In genomic region chr5:116809001-116809759, GRCm38 (mm10) we compare ENCODE assay signal across 10 mouse cellular contexts.
DNase-seq lines count a peak whose midpoint lies in the region; ATAC-seq and TF ChIP-seq lines count a peak whose summit lies in the region.
"Had no signal": no experiment of that assay in that cellular context is flagged by ENCODE, and none has a peak within 500 bp of the region (broad histone marks: within the 10 kb centered on the region; RNA-seq: fewer than 3 reads in every experiment).

No protein-coding gene starts in this region.

- no peak overlapping the region for H3K4me3 ChIP-seq in embryonic facial prominence, embryonic 14.5 days (ENCODE audit: low read depth, low read length)
- no peak overlapping the region for H3K4me3 ChIP-seq in hindbrain, postnatal 0 days (ENCODE audit: low read length)
- H3K4me3 ChIP-seq in midbrain, embryonic 15.5 days = no peak overlapping the region
- no peak overlapping the region for H3K4me3 ChIP-seq in liver, embryonic 11.5 days (ENCODE audit: low read depth, low read length)
- H3K4me3 ChIP-seq: erythroblast, embryonic 14.5 days had no signal

- TF ChIP-seq CTCF in hindbrain, postnatal 0 days (IDR thresholded peaks at IDR 0.05; ENCODE audit: low read depth) = no peak; the same call in 1 of the 2 replicates

- H3K9me3 ChIP-seq in embryonic facial prominence, embryonic 14.5 days (ENCODE audit: control insufficient read depth, low read length) = no peaks in the 10 kb centered on the region
- no peaks in the 10 kb centered on the region for H3K9me3 ChIP-seq in hindbrain, postnatal 0 days (ENCODE audit: low read length)
- no peaks in the 10 kb centered on the region for H3K9me3 ChIP-seq in midbrain, embryonic 15.5 days
- no peaks in the 10 kb centered on the region for H3K9me3 ChIP-seq in liver, embryonic 11.5 days (ENCODE audit: control insufficient read depth, low read length)

- no peak overlapping the region for H3K27ac ChIP-seq in embryonic facial prominence, embryonic 14.5 days (replicated peaks; ENCODE audit: low read depth, low read length)
- peak overlapping the region; percentile 71 for H3K27ac ChIP-seq in hindbrain, postnatal 0 days
- H3K27ac ChIP-seq in midbrain, embryonic 15.5 days = peak overlapping the region; percentile 86
- no peak overlapping the region for H3K27ac ChIP-seq in liver, embryonic 11.5 days (ENCODE audit: low read depth, low read length)
- H3K27ac ChIP-seq: liver, embryonic 14.5 days had no signal

- ATAC-seq in embryonic facial prominence, embryonic 14.5 days (ENCODE audit: low read depth) = no peak; the same call in 1 of the 2 replicates
- ATAC-seq in hindbrain, postnatal 0 days = peak; percentile 87
- ATAC-seq in midbrain, embryonic 15.5 days (replicated peaks) = peak; percentile 93
- ATAC-seq in erythroblast, adult 5-6 weeks (replicated peaks; ENCODE audit: low FRiP score, poor library complexity, severe bottlenecking) = no peak
- ATAC-seq in CD4-positive, CD25-positive, alpha-beta regulatory T cell, adult 4 months = no peak
- no peak for ATAC-seq in liver, embryonic 11.5 days (replicated peaks; ENCODE audit: low FRiP score)

- WGBS in embryonic facial prominence, embryonic 14.5 days = 42% methylated on average over 17 of the region's 17 CpGs
- WGBS in hindbrain, postnatal 0 days = 8% methylated on average over 17 of the region's 17 CpGs
- WGBS in midbrain, embryonic 15.5 days = 11% methylated on average over 17 of the region's 17 CpGs
- 62% methylated on average over 17 of the region's 17 CpGs for WGBS in liver, embryonic 11.5 days

- no peak overlapping the region for H3K9ac ChIP-seq in embryonic facial prominence, embryonic 14.5 days (ENCODE audit: low read depth, low read length)
- peak overlapping the region; percentile 31; the same call in 1 of the 2 replicates for H3K9ac ChIP-seq in hindbrain, postnatal 0 days (replicated peaks; ENCODE audit: low read length)
- H3K9ac ChIP-seq in midbrain, embryonic 15.5 days = 0 out of 2 replicates have a peak overlapping the region, but pooled peaks have one; percentile 3
- no peak overlapping the region for H3K9ac ChIP-seq in liver, embryonic 11.5 days (ENCODE audit: low read depth, low read length)
- H3K9ac ChIP-seq: liver, embryonic 14.5 days had no signal

- H3K4me1 ChIP-seq in embryonic facial prominence, embryonic 14.5 days (ENCODE audit: control insufficient read depth, insufficient read depth, low read length) = no peaks in the 10 kb centered on the region
- H3K4me1 ChIP-seq in hindbrain, postnatal 0 days (ENCODE audit: insufficient read depth, low read length) = peaks cover 5% of the 10 kb centered on the region; the same call in 1 of the 2 replicates
- peaks cover 15% of the 10 kb centered on the region for H3K4me1 ChIP-seq in midbrain, embryonic 15.5 days
- no peaks in the 10 kb centered on the region for H3K4me1 ChIP-seq in liver, embryonic 11.5 days (replicated peaks; ENCODE audit: control insufficient read depth, insufficient read depth, low read length)

- no peaks in the 10 kb centered on the region for H3K36me3 ChIP-seq in embryonic facial prominence, embryonic 14.5 days (ENCODE audit: control insufficient read depth, insufficient read depth, low read length)
- no peaks in the 10 kb centered on the region for H3K36me3 ChIP-seq in hindbrain, postnatal 0 days (ENCODE audit: insufficient read depth, low read length)
- no peaks in the 10 kb centered on the region for H3K36me3 ChIP-seq in midbrain, embryonic 15.5 days (replicated peaks)
- H3K36me3 ChIP-seq in liver, embryonic 11.5 days (ENCODE audit: control insufficient read depth, insufficient read depth, low read length) = no peaks in the 10 kb centered on the region

- no peak overlapping the region for H3K4me2 ChIP-seq in embryonic facial prominence, embryonic 14.5 days (ENCODE audit: low read depth, low read length)
- peak overlapping the region; percentile 16; the same call in 1 of the 2 replicates for H3K4me2 ChIP-seq in hindbrain, postnatal 0 days (ENCODE audit: low read depth, low read length)
- peak overlapping the region; percentile 32 for H3K4me2 ChIP-seq in midbrain, embryonic 15.5 days
- no peak overlapping the region for H3K4me2 ChIP-seq in liver, embryonic 11.5 days

- H3K27me3 ChIP-seq in embryonic facial prominence, embryonic 14.5 days (replicated peaks; ENCODE audit: control insufficient read depth, insufficient read depth, low read length) = no peaks in the 10 kb centered on the region
- no peaks in the 10 kb centered on the region for H3K27me3 ChIP-seq in hindbrain, postnatal 0 days (ENCODE audit: insufficient read depth, low read length)
- no peaks in the 10 kb centered on the region for H3K27me3 ChIP-seq in midbrain, embryonic 15.5 days (replicated peaks)
- no peaks in the 10 kb centered on the region for H3K27me3 ChIP-seq in liver, embryonic 11.5 days (replicated peaks; ENCODE audit: control insufficient read depth, insufficient read depth, low read length)

- DNase-seq in R1 (ENCODE audit: low read depth, low spot score) = peak; percentile 78
- peak; percentile 3 for DNase-seq in embryonic facial prominence, embryonic 14.5 days (ENCODE audit: low spot score)
- peak; percentile 88 for DNase-seq in hindbrain, postnatal 0 days (ENCODE audit: low spot score)
- no peak for DNase-seq in yolk sac, embryonic 10.5 days (ENCODE audit: low spot score)
- DNase-seq in liver, embryonic 11.5 days (ENCODE audit: low spot score) = no peak

Comparison
In these comparisons a context has a peak if more than half of its experiments do, and no peak if none do; other contexts are left out.
1. DNase-seq: peak in R1 (single experiment), embryonic facial prominence, embryonic 14.5 days (single experiment) and hindbrain, postnatal 0 days (single experiment); none in yolk sac, embryonic 10.5 days (single experiment) and liver, embryonic 11.5 days (single experiment).
2. ATAC-seq: peak in hindbrain, postnatal 0 days (single experiment) and midbrain, embryonic 15.5 days (single experiment); none in embryonic facial prominence, embryonic 14.5 days (single experiment), erythroblast, adult 5-6 weeks (single experiment), CD4-positive, CD25-positive, alpha-beta regulatory T cell, adult 4 months (single experiment) and liver, embryonic 11.5 days (single experiment).
3. H3K27ac ChIP-seq: peak in hindbrain, postnatal 0 days (single experiment) and midbrain, embryonic 15.5 days (single experiment); none in embryonic facial prominence, embryonic 14.5 days (single experiment) and liver, embryonic 11.5 days (single experiment).
4. H3K4me2 ChIP-seq: peak in hindbrain, postnatal 0 days (single experiment) and midbrain, embryonic 15.5 days (single experiment); none in embryonic facial prominence, embryonic 14.5 days (single experiment) and liver, embryonic 11.5 days (single experiment).
5. H3K9ac ChIP-seq: peak in hindbrain, postnatal 0 days (single experiment) and midbrain, embryonic 15.5 days (single experiment); none in embryonic facial prominence, embryonic 14.5 days (single experiment) and liver, embryonic 11.5 days (single experiment).